Mouse (Mus musculus): ENCODE results near the gene Slc44a5.
"Not testable (repeated sequence)": the region's sequence is repeated elsewhere in the genome, so short reads cannot be mapped to it uniquely, and the experiment has no call there.

Gene Slc44a5

DNA sequence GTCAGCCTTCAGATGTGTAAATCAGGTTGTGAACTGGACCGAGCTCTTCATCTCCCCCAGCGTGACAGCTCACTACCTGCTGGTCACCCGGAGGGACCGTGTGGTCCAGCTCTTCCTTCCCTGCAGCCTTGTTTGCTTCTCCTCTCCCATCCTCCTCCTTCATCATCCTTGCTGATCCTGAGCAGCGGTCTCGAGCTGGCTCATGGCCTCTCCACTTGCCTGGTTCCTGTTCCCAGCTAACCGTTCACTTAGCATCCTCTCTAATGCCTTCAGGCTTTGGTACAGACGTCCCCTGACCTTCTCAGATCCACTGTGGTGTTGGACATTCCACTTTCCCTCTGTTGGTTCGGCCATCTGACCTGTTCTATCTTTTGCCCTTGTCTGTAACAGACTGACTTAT lies 128.4 kb downstream of the Slc44a5 start:
- DNase-seq (ENCODE audit: low spot score): no peak

DNA sequence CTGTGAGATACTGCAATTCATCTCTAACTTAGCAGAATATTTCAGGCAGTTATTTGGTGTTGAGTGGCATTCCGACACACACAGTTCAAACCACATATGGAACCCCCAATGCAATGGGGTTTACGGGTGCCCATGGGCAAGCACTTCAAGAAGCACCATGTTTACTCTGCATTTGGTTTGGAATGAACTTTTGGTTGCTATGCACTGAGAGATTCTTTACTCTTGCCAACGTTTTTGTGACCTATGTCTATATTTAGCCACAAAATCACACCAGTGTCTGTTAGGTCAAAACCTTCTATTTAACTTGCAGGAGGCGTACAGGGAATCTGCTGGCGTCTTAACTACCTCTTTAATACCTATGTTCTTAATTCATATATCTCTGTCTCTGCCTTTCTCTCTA lies 137.3 kb downstream of the Slc44a5 start:
- no peak for DNase-seq (ENCODE audit: low spot score)

DNA sequence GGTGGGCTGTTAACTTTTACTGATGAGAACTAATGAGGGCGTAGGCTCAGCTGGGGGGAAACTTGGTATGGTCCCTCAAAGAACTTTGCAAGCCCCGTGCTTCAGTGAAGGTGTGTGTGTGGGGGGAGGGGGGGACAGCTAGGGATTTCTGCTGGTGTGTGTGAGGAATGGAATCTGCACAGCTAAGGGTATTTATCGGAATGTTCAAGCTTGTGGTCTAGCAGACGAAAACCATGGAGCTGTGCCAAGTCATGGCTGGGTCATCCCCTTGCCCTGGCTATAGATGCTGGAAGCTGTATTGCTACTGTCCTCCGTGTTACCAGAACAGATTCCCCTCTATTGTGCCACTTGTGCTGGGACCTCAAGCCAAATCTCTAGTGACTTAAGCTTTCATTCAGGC lies 138.0 kb downstream of the Slc44a5 start:
- DNase-seq (ENCODE audit: low spot score): no peak

DNA sequence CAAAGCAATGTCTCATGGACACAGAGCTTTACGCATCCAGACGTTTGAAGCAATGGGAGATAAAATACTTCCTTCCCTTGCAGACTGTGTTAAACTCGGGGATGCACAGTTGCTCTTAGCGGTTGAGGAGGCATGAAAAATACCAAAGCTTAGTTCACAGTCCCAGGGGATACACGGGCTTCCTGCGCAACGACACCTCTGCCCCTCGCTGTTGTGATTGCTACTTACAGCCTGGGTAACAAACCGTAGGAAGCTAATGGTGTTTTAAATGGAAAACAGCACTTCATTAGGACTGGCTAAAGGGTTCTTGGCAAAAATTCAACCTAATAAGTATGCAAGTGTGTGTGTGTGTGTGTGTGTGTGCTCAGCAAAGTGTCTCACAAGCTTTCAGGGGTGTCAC lies 141.8 kb downstream of the Slc44a5 start:
- DNase-seq (ENCODE audit: low spot score): no peak

DNA sequence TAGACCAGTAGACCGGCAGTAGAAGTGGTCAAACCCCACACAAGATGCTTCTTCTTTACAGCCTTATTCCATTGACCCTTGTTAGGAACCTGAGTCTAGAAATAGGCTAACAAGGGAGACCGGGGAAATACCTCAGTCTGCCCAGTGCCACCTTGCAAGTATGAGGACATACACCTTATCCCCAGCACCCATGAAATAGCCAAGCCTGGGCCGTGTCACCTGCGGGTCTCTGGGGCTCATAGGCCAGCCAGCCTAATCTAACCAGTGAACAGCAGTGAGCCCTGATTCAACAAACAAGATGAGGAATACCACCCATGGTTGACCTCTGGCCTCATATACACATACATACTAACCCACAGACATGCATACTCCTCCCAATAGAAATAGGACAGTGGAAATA lies 142.2 kb downstream of the Slc44a5 start:
- DNase-seq (ENCODE audit: low spot score): no peak

DNA sequence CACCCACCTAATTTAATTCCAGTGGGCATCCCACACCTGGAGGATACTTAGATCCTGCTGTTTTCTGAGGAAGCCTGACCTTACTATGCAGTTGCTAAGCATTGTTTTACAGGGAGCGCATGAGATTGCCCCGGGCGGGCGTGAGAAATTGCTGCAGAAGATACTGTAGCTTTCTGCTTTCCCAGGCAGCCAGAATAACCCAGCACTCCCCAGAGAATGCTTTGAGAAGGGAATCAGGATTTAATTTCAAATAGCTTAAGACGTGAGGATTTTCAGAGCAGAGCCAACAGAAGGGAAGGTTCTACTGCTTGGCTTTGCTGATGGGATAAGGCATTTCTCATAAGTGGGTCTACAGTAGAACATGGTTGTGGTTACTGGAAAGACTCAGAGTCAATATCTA lies 142.8 kb downstream of the Slc44a5 start:
- DNase-seq (ENCODE audit: low spot score): no peak

DNA sequence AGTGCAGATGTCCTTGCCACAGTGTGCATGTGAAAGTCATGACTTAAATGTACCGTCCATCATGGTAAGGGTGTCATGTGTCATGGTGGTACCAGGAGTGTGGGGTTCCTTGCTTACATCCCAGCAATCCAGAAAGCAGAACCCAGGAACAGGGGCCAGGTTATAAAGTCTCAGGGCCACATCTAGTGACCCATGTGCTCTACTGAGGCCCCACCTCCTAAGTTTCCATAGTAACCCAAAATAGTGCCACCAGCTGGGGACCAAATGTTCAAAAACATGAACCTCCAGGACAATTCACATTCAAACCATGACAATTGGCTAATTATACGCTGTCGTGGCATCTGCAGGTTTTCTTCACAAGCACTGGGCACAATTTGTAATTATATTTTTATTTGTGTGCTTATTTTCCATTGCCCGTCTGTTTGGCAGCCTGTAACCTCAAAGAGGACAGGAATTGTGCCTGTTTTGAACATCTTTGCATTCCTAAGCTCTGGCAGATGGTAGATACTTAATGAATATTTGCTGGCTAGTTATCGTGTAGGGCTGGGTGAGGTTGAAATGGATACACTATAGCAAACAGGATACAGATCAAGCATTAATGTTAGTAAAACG lies 145.9 kb downstream of the Slc44a5 start:
- no peak for DNase-seq (ENCODE audit: low spot score)

DNA sequence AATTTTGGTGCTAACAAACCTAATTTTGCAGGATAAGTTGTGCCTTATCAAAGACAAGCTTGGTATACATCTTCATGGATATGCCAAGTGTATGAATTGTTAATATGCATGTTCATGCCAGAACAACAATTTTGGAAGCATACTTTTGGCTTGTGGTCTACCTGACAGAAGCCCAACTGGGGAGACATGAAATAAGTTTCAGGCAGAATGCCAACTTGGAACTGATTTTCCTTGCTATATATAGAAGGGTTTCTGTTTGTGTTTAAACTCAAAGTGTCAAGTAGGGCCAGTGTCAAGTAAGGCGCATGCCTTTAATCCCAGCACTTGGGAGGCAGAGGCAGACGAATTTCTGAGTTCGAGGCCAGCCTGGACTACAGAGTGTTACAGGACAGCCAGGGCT lies 149.3 kb downstream of the Slc44a5 start:
- no peak for DNase-seq (ENCODE audit: low spot score)

DNA sequence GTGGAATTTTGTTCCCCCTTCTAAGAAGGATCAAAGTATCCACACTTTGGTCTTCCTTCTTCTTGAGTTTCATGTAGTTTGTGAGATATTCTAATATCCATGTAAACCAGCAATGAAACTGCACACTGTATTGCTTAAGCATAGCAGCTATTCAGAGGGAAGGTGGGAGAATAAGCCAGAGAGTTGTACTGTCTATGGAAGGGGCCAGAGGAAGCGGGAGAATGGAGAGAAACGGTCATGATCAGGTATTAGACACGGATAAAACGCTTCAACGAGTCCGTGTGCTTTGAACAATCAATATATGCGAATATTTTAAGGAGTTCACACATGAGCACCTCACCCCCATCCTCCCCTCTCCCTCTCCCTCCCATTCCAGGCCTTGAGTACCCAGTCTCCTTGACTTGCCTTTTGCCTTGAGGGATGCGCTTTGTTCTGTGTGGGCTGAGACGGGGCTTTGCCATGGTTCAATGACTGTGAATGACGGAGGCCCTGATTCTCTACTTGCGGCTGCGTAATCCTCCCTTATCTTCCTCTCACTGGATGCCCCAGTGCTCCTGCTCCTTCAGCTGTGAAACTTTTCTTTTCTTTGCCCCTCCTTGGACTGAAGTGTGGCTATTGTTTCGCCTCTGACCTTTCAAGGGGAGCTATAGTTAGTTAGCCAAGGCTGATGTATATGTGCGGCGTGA lies 151.8 kb downstream of the Slc44a5 start:
- no peak for DNase-seq (ENCODE audit: low spot score)

DNA sequence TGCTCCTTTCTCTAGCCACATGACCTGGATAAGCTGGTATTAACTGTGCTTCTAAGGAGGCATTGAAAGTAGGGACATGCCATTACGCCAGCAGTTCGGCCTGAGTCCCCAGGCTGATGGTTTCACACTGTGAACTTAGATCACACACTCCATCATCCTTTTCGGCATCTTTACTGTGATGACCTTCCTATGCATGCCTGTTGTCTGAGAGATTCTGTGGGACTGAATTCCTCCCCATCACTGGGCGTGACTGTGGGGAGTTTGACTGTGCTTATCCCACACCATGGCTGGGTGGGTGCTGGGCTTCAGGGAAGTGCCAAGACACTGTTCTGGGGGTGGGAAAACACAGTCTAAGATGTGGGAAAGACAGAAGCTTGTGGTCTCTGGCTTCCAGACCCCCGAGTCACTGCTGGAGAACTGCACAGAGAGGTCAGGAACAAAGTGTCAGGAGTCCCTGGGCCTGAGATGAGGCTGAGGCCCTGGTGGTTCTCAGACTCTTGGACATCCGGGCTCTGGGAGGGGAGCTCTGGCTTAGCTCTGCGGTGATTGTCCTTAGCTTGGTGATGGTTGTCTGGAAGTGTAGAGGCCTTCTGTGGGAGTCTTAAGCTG lies 152.6 kb downstream of the Slc44a5 start:
- no peak for DNase-seq (ENCODE audit: low spot score)

DNA sequence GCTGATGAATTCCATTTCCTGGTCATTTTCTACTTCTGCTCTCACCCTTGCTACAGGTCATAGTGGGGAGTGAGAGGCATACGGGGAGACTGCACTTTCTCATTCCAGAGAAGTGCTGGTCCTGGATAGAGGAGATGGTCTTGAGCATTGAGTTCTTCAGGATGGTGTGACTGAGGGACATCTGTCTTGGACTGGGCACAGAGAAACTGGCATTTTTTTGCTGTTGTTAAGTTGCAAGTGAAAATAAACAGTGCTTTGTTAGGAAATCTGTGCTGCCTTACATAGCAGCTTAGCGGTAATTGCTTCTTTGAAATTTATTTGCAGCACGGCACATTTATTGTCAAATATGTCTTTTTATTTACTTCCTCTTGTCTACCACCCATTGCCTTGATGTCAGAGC lies 154.0 kb downstream of the Slc44a5 start:
- DNase-seq (ENCODE audit: low spot score): no peak

DNA sequence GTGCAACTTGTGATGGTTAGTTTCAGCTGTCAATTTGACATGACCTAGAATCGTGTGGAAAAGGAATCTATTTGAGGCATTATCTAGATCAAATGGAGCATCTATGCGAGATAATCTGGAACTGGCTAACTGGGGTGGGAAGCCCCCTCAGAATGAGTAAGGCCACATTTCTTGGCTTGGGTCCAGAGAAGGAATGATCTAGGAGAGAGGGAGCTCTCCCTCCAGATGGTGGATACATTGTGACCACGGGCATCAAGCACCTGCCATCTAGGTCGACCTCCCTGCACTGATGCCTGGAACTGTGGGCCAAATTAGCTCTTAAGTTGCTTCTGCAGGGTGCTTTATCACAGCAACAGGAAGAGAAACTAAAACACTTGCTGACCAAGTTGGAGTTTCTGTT lies 155.8 kb downstream of the Slc44a5 start:
- no peak for DNase-seq (ENCODE audit: low spot score)

DNA sequence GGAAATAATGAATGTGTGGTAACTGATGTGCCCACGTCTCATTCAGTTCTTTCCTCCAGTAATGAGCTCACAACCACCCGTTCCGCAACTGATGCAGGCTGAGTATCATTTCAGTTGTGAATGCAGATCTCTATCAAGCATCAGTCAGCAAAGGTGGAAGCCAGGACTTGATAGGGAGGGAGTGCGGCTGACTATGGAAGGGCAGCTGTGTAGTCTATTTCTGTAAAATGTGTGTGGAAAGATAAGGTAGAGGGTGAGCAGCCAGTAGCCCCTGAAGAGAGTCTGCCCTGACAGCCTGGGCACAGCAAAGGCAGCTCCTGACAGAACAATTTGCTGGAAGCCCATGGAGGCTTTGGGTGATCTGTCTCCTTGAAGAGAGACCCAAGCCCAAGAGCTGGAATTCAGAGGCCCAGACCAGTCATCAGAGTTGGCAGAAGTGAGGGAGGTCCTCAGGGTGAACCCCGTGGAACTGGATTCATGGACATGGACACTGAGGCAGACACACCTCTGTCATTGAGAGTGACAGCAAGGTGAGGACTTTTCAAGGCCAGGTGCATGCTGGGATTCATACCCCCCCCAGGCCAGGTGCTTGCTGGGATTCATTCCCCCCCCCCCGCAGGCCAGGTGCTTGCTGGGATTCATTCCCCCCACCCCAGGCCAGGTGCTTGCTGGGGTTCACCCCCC lies 157.3 kb downstream of the Slc44a5 start:
- no peak for DNase-seq (ENCODE audit: low spot score)

DNA sequence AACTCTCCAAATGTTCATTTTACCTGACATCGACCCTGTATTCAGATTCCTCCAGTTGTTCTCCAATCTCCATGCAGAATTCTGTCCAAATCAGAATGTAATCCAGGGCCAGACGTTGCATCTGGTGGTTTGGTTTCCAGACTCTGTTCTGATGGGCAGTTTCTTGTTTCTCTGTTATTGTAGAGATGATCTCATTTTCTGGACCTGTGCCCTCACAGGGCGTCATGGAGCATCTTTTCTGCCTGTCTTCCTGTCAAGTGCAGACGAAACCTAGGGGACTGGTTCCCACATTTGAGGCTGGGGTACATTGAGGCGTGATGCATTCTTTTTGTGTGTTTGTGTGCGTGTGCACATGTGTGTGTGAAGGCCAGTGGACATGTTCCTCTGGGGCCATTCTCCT lies 160.8 kb downstream of the Slc44a5 start:
- DNase-seq (ENCODE audit: low spot score): no peak

DNA sequence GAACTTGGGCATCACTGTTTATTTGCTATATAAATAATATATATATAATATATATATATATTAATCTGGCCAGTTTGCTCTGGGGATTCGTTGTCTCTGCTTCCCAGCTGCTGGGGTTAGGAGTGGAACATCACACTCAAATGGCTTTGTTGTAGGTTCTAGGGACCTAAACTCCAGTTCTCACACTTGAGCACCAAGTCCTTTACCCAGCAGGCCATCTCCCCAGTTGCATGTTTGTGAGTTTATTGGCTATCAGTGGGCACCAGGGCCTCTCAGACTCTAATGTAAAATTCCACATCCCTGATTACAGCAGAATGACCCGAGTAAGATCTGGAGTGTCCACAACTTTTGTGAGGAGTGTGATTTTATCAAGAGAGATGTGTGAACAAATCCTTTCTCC lies 161.5 kb downstream of the Slc44a5 start:
- DNase-seq (ENCODE audit: low spot score): no peak

DNA sequence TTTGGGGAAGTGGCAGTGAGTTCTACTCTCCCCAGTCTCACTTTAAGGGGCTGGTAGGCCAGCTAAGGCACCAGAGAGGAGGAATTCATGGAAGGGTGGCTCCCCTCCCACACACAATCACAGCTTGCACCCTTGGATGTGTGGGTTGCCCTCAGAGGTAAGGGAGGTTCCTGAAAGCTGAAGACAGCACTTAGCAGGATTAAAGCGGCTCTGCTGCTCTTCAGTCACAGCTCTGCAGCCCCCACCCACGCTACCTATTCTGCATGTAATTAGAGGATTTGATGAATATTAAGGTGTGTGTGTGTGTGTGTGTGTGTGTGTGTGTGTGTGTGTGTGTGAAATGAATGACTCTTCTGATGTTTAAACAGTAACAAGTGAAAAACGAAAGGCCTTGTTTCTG lies 163.3 kb downstream of the Slc44a5 start:
- no peak for DNase-seq (ENCODE audit: low spot score)

DNA sequence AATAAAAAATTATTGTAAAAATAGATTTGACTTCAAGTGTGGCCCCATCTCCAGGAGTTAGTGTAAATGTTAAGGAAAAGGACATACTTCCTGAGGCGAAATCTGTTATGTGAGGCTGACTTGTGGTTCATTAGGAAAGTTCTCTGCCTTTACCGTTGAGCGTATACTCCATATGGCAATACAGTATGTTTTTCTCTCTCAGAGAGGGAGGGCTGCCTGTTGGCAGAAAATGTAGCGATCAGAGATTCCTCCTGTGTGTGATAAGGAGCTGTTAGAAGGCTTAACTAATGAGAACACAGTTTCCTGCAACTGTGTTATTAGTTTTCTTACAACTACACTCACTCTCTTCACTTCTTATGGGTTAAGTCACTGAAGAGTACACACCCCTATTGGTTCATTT lies 168.1 kb downstream of the Slc44a5 start:
- no peak for DNase-seq (ENCODE audit: low spot score)

DNA sequence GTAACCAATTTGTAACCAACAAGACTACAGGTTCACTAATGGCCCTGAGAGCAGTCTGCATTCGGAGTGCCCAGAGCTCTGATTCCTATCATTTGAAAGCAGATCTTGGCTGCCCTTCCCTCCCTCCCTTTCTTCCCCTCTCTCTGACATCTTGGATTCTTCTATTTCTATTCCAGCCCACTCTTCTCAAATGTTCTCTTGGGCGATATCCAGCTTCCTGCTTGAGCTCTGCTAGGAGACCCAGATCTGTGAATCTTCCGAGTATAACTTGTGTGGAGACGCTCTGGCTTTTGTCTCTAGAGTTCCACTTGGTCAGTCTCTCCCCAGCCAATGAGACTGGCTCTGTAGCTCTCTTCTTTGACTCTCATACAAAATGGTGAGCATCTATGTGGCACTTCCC lies 169.4 kb downstream of the Slc44a5 start:
- DNase-seq (ENCODE audit: low spot score): no peak

DNA sequence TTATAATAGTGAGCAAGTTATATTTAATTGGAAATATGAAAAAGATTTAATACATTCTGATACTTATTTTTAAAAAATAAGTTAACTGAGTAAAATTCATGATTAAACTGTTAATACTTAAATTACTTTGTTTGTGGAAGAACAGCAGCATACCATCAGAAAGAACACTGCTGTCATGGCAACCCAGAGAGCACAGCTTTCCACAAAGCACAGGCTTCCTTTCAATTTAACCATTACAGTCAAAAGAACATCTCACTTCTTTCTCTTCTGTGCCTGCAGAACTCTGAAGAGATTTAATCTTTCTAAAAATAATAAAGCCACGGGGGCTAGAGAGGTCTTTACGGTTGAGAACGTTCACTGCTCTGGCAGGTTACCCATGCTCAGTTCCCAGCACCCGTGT lies 172.5 kb downstream of the Slc44a5 start:
- no peak for DNase-seq (ENCODE audit: low spot score)

DNA sequence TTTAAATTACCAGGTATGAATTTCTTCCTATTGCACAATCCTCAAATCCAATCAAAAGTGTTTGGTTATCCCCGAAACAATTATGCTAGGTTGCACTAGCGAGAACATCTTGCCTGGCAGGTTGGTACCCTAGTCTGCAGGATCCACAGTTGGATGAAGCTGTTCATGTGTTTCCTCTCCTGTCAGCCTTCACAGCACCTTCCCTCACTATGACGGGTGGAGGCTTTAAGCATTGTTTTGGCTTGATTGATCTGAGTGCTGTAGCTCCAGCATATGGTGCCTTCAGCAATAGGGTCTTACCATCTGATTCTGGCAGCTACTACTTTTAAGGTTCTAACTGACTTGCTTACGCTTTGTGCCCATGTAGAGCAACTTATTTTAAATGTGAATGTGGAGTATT lies 176.5 kb downstream of the Slc44a5 start:
- no peak for DNase-seq (ENCODE audit: low spot score)

DNA sequence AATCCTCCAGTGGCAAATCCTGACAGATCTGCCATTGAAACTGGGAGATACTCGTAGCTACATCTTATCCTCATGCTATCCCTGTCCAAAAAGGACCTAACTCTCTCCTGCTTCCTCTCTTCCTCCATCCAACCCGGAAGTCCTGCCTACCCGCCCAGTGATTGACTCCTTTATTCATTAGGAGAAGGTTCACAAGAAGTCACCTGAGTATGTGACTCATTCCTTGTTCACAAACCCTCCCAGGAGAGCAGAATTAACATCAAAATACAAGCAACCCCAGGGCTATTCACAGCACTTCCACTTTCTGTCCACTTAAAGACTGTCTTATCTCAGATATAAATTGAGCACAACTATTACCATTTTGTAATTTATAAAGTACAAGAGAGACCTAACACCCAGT lies 180.3 kb downstream of the Slc44a5 start:
- not testable (repeated sequence) for DNase-seq (ENCODE audit: low spot score)

DNA sequence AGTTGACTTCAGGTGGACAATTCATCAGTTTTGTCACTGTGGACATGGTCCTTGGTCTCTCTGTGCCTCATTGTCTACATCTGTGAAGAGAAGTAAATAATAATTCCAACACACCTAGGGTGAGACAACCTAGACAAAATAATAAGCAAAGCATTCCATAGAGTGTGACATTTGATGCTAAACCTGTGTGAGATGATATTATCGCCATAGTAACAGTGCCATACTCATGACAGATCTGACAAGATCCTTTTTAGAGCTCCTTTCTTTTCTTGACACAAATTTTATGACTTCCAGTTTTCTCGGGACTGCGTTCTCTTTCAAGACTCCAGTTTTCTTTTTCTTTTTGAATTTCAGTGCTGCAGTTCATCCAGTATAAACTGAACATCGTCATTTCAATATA lies 192.6 kb downstream of the Slc44a5 start:
- no peak for DNase-seq (ENCODE audit: low spot score)

DNA sequence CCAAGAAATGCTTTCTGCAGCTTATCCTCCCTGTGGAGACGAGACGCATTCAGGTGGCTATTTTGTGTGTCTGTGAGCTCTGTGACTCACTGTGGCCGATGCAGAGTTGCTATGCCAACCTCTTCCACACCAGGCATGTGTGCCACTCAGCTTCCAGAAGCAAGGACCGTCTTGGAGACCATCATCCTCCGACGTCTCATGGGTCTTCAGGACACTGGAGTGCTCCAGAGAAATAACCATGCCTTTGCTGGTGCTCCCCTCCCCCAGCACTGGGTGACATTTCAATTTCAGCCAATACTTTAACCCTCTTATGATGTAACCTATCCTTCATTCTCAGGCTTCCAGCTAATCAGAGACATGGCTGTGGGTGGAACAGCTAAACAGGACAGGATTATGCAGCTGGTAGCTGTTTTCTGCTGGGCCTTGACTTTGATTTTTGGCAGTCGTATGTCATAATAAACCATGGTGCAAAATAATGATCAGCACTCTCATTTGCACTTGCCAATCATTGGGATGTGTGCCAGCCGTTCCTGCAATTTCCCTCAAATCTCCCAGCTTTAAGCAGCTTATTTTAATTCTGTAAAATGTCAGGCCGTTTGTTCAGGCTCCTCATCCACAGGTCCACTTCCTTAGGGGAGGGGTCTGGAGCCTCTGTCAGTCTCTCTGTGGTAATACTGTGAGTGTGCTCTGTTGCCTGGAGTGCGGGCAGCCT lies 198.8 kb downstream of the Slc44a5 start:
- DNase-seq (ENCODE audit: low spot score): no peak

All from urinary bladder, postnatal 25 days (tissue).